Mouse (Mus musculus): ENCODE data around the gene Il9r.

GRCm38 (mm10) chr11:32227041-32227440, 27.0 kb upstream of the Il9r start:
- TF ChIP-seq CTCF (IDR thresholded peaks at IDR 0.05; ENCODE audit: low read depth) (no peak), EP300 (IDR thresholded peaks at IDR 0.05; ENCODE audit: low read depth) (no peak)

Data from liver, embryonic 14.5 days (tissue).